In the genomic region with DNA sequence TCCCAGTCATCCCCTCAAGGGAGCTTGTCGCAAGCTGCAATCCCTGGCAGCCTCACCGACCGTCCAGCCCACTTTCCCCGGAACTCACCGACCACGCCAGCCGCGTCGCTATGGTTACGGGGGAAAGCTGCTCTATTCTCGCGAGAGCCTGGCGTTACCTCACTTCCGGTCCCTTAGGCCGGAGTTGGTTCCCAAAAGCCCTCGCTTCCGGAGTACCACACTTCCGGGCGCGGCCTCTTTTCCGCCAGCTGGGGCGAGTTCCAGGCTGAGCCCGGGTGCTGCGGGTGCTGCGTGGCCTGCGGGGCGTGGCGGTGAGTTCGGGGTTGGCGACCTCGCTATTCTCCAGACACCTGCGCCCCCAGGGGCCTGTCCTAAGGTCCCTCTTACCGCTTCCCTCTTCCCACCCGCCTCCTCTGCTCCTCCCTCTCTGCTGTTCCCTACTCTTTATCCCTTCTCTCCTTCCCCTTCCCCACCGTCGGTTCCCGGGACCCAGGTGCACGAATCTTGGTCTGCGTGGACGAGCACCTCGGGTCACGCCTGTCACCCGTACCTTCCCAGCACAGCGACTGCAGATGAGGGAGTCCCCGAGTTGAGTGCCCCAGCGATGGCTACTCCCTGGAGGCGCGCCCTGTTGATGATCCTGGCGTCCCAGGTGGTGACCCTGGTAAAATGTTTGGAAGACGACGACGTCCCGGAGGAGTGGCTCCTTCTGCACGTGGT, we compare ENCODE assay signal across 8 mouse cellular contexts. TPM values are rescaled to one million over a fixed set of nuclear protein-coding genes. Genes with fewer than 3 reads are reported as not detected.
DNase-seq lines count a peak whose midpoint lies in the region; ATAC-seq and TF ChIP-seq lines count a peak whose summit lies in the region.

Gene Wdr27, minus strand, starts transcription at position 150 of the 720 bp plus-strand sequence.
Gene 1600012H06Rik, plus strand, starts transcription at position 176 of the 720 bp plus-strand sequence.

- peaks cover 25 to 45% of the 10 kb centered on the region in 2 experiments for H3K36me3 ChIP-seq in CH12.LX (replicated peaks in 1 of 2; ENCODE audit: control insufficient read depth in 1 of 2, insufficient read depth in 1 of 2, low read length in 1 of 2)
- peaks cover 9% of the 10 kb centered on the region for H3K36me3 ChIP-seq in forebrain, embryonic 12.5 days (replicated peaks)
- peaks cover 13% of the 10 kb centered on the region for H3K36me3 ChIP-seq in heart, postnatal 0 days (replicated peaks; ENCODE audit: control insufficient read depth, insufficient read depth, low read length)
- H3K36me3 ChIP-seq in liver, embryonic 16.5 days (ENCODE audit: control insufficient read depth, insufficient read depth) = peaks cover 13% of the 10 kb centered on the region
- H3K36me3 ChIP-seq in neural tube, embryonic 13.5 days = peaks cover 17% of the 10 kb centered on the region
- H3K36me3 ChIP-seq in testis, adult 2 months (ENCODE audit: control insufficient read depth, insufficient read depth, low read length) = no peaks in the 10 kb centered on the region

- H3K4me1 ChIP-seq in CH12.LX (ENCODE audit: control insufficient read depth in 1 of 2, insufficient read depth in 2 of 2) = peaks cover 4 to 28% of the 10 kb centered on the region in 2 experiments
- peaks cover 22% of the 10 kb centered on the region for H3K4me1 ChIP-seq in forebrain, embryonic 12.5 days
- H3K4me1 ChIP-seq in heart, postnatal 0 days (ENCODE audit: control insufficient read depth, insufficient read depth) = peaks cover 7% of the 10 kb centered on the region
- peaks cover 16% of the 10 kb centered on the region for H3K4me1 ChIP-seq in liver, embryonic 16.5 days (ENCODE audit: control insufficient read depth, low read depth, low read length)
- peaks cover 28% of the 10 kb centered on the region for H3K4me1 ChIP-seq in neural tube, embryonic 13.5 days (replicated peaks)
- H3K4me1 ChIP-seq in testis, adult 2 months (ENCODE audit: control insufficient read depth, insufficient read depth, low read length) = peaks cover 5% of the 10 kb centered on the region; the same call in 1 of the 2 replicates

- no peaks in the 10 kb centered on the region for H3K27me3 ChIP-seq in CH12.LX (replicated peaks)
- no peaks in the 10 kb centered on the region for H3K27me3 ChIP-seq in forebrain, embryonic 12.5 days
- no peaks in the 10 kb centered on the region for H3K27me3 ChIP-seq in heart, postnatal 0 days (ENCODE audit: control insufficient read depth, insufficient read depth, low read length)
- no peaks in the 10 kb centered on the region for H3K27me3 ChIP-seq in liver, embryonic 16.5 days (ENCODE audit: control insufficient read depth, insufficient read depth, low read depth, low read length)
- H3K27me3 ChIP-seq in neural tube, embryonic 13.5 days = no peaks in the 10 kb centered on the region
- no peaks in the 10 kb centered on the region for H3K27me3 ChIP-seq in testis, adult 2 months (ENCODE audit: control insufficient read depth, insufficient read depth, low read length)

- H3K9ac ChIP-seq in CH12.LX (ENCODE audit: insufficient read depth, low read depth) = peak within 1 kb of the TSS; percentile 65
- H3K9ac ChIP-seq in forebrain, embryonic 12.5 days = peak within 1 kb of the TSS; percentile 91
- peak within 1 kb of the TSS; percentile 82 for H3K9ac ChIP-seq in heart, postnatal 0 days (replicated peaks; ENCODE audit: low read depth, low read length)
- peak within 1 kb of the TSS; percentile 77 for H3K9ac ChIP-seq in liver, embryonic 16.5 days (ENCODE audit: low read depth, low read length)
- peak within 1 kb of the TSS; percentile 90 for H3K9ac ChIP-seq in neural tube, embryonic 13.5 days

- peak; percentile 77 for TF ChIP-seq POLR2A in CH12.LX (IDR thresholded peaks at IDR 0.05; ENCODE audit: low read depth, low read length)
- TF ChIP-seq POLR2A in testis, adult 2 months (IDR thresholded peaks at IDR 0.05; ENCODE audit: control insufficient read depth, low read depth, low read length) = peak; percentile 98

- in situ Hi-C loops in CH12.LX (cut with MboI; ENCODE audit: low pct_ligation_motif_present, low pct_unique_long_range_greater_than_20kb, low sequenced_read_pairs) = no loop called here

- no peak for TF ChIP-seq EP300 in CH12.LX (IDR thresholded peaks at IDR 0.05; ENCODE audit: low read length)
- TF ChIP-seq EP300 in heart, postnatal 0 days (IDR thresholded peaks at IDR 0.05; ENCODE audit: low read depth) = peak; percentile 98

- peak within 1 kb of the TSS; percentile 69 to 79 (median 79) for H3K4me3 ChIP-seq in CH12.LX (replicated peaks in 1 of 3; ENCODE audit: low read depth in 2 of 3, low read length in 2 of 3, poor library complexity in 1 of 3)
- H3K4me3 ChIP-seq in forebrain, embryonic 12.5 days (replicated peaks) = peak within 1 kb of the TSS; percentile 85
- H3K4me3 ChIP-seq in heart, postnatal 0 days (ENCODE audit: low read depth, low read length) = peak within 1 kb of the TSS; percentile 85
- H3K4me3 ChIP-seq in liver, embryonic 16.5 days (ENCODE audit: low read depth, low read length) = peak within 1 kb of the TSS; percentile 72
- H3K4me3 ChIP-seq in neural tube, embryonic 13.5 days = peak within 1 kb of the TSS; percentile 70
- peak within 1 kb of the TSS; percentile 89 for H3K4me3 ChIP-seq in testis, adult 2 months (ENCODE audit: control insufficient read depth, low read depth, low read length)

- H3K4me2 ChIP-seq in CH12.LX (ENCODE audit: insufficient read depth, low read depth, poor library complexity, severe bottlenecking) = peak within 1 kb of the TSS; percentile 63
- peak within 1 kb of the TSS; percentile 94 for H3K4me2 ChIP-seq in forebrain, embryonic 12.5 days
- H3K4me2 ChIP-seq in heart, postnatal 0 days (ENCODE audit: low read depth, low read length) = peak within 1 kb of the TSS; percentile 90
- H3K4me2 ChIP-seq in liver, embryonic 16.5 days (ENCODE audit: low read depth, low read length) = peak within 1 kb of the TSS; percentile 93
- H3K4me2 ChIP-seq in neural tube, embryonic 13.5 days = peak within 1 kb of the TSS; percentile 97

- TF ChIP-seq CTCF in CH12.LX (conservative IDR thresholded peaks at IDR 0.05 in 1 of 2, IDR thresholded peaks at IDR 0.05 in 1 of 2; ENCODE audit: low read depth in 2 of 2, low read length in 2 of 2) = no peak
- TF ChIP-seq CTCF in heart, postnatal 0 days (IDR thresholded peaks at IDR 0.05; ENCODE audit: low read depth) = no peak
- no peak for TF ChIP-seq CTCF in testis, adult 2 months (IDR thresholded peaks at IDR 0.05; ENCODE audit: control insufficient read depth, insufficient read depth, insufficient replicate concordance, low read depth, low read length)

- no peaks in the 10 kb centered on the region for H3K9me3 ChIP-seq in CH12.LX (replicated peaks; ENCODE audit: low read length)
- no peaks in the 10 kb centered on the region for H3K9me3 ChIP-seq in forebrain, embryonic 12.5 days
- H3K9me3 ChIP-seq in heart, postnatal 0 days (replicated peaks; ENCODE audit: control insufficient read depth, low read length) = no peaks in the 10 kb centered on the region
- no peaks in the 10 kb centered on the region for H3K9me3 ChIP-seq in liver, embryonic 16.5 days (replicated peaks; ENCODE audit: control insufficient read depth, low read length)
- no peaks in the 10 kb centered on the region for H3K9me3 ChIP-seq in neural tube, embryonic 13.5 days

- peak within 1 kb of the TSS; percentile 29 for H3K27ac ChIP-seq in CH12.LX (ENCODE audit: insufficient read depth, low read depth)
- H3K27ac ChIP-seq in forebrain, embryonic 12.5 days = peak within 1 kb of the TSS; percentile 61; the same call in 1 of the 2 replicates
- H3K27ac ChIP-seq in heart, postnatal 0 days (ENCODE audit: low read depth) = peak within 1 kb of the TSS; percentile 70
- H3K27ac ChIP-seq in liver, embryonic 16.5 days (ENCODE audit: low read length) = peak within 1 kb of the TSS; percentile 80
- peak within 1 kb of the TSS; percentile 88 for H3K27ac ChIP-seq in neural tube, embryonic 13.5 days (replicated peaks)
- H3K27ac ChIP-seq in testis, adult 2 months (ENCODE audit: control insufficient read depth, insufficient read depth, low read depth, low read length) = peak within 1 kb of the TSS; percentile 84

- peaks cover 19% of the 10 kb centered on the region for H3K79me2 ChIP-seq in CH12.LX (replicated peaks; ENCODE audit: control insufficient read depth, extremely low read depth, insufficient read depth, poor library complexity, severe bottlenecking)

- dilution Hi-C loops in CH12.LX (cut with MboI; ENCODE audit: extremely low pct_ligation_motif_present, extremely low pct_unique_long_range_greater_than_20kb, low sequenced_read_pairs) = no loop called here

- peak; percentile 99 for DNase-seq in CH12.LX (ENCODE audit: extremely low read depth)
- peak; percentile 99 for DNase-seq in c-Kit-positive CD71-positive TER-119-negative erythroid progenitor cells, embryonic 14.5 days (ENCODE audit: low read depth)
- DNase-seq in heart, postnatal 0 days (ENCODE audit: low spot score) = peak; percentile 96
- peak; percentile 99 for DNase-seq in kidney, postnatal 4 days

- peak; percentile 99 for ATAC-seq in forebrain, embryonic 12.5 days (ENCODE audit: low FRiP score)
- ATAC-seq in heart, postnatal 0 days (ENCODE audit: insufficient read depth, low read depth) = peak; percentile 98
- ATAC-seq in liver, embryonic 16.5 days (ENCODE audit: low read depth) = peak; percentile 98
- peak; percentile 99 for ATAC-seq in neural tube, embryonic 13.5 days (ENCODE audit: low read depth)

- under 1% methylated on average over 53 of the region's 54 CpGs for WGBS in forebrain, embryonic 12.5 days
- WGBS in heart, postnatal 0 days = under 1% methylated on average over 54 of the region's 54 CpGs
- under 1% methylated on average over 54 of the region's 54 CpGs for WGBS in liver, embryonic 16.5 days (ENCODE audit: insufficient replicate concordance)
- WGBS in neural tube, embryonic 13.5 days = 2% methylated on average over 53 of the region's 54 CpGs

- TF ChIP-seq RAD21 in CH12.LX (IDR thresholded peaks at IDR 0.05; ENCODE audit: low read depth, low read length) = no peak

RNA-seq across cellular contexts. Expression of gene Wdr27, which starts in this region (rescaled TPM):
- total RNA-seq in CH12.LX (2012; rRNA removed) (1.4 and 2.3 TPM in 2 replicates), CH12.LX (2014; rRNA removed) (1.7 and 1.9 TPM in 2 replicates)
- 1.8 and 2.1 TPM in 2 replicates for polyA plus RNA-seq in CH12.LX (2012; ENCODE audit: insufficient read length, low read depth)
- 4.3 and 8.7 TPM in 2 replicates for polyA plus RNA-seq in forebrain, embryonic 12.5 days (2016; fragmentation: Nextera tagmentation; extraction: Ambion mirVana)
- 0.46 and 0.66 TPM in 2 replicates for total RNA-seq in heart, postnatal 0 days (2014; rRNA removed; ENCODE audit: low replicate concordance)
- 4.7 and 4.9 TPM in 2 replicates for polyA plus RNA-seq in heart, postnatal 0 days (2015; fragmentation: Nextera tagmentation; extraction: Ambion mirVana)
- polyA plus RNA-seq in liver, embryonic 16.5 days (2015; fragmentation: Nextera tagmentation; extraction: Ambion mirVana) = 1.2 and 1.5 TPM in 2 replicates
- 6.6 and 8.3 TPM in 2 replicates for polyA plus RNA-seq in neural tube, embryonic 13.5 days (2015; fragmentation: Nextera tagmentation; extraction: Ambion mirVana)
- 51.5 and 60.1 TPM in 2 replicates for polyA plus RNA-seq in testis, adult 2 months (2012; rRNA removed)

RNA-seq across cellular contexts. Expression of gene 1600012H06Rik, which starts in this region (rescaled TPM):
- total RNA-seq in CH12.LX (2012; rRNA removed) (5.4 and 7.4 TPM in 2 replicates), CH12.LX (2014; rRNA removed) (10.5 and 10.6 TPM in 2 replicates)
- 12.0 and 12.4 TPM in 2 replicates for polyA plus RNA-seq in CH12.LX (2012; ENCODE audit: insufficient read length, low read depth)
- 29.8 and 33.7 TPM in 2 replicates for polyA plus RNA-seq in forebrain, embryonic 12.5 days (2016; fragmentation: Nextera tagmentation; extraction: Ambion mirVana)
- 15.7 and 20.1 TPM in 2 replicates for total RNA-seq in heart, postnatal 0 days (2014; rRNA removed; ENCODE audit: low replicate concordance)
- polyA plus RNA-seq in heart, postnatal 0 days (2015; fragmentation: Nextera tagmentation; extraction: Ambion mirVana) = 23.4 and 24.3 TPM in 2 replicates
- 12.2 and 13.9 TPM in 2 replicates for polyA plus RNA-seq in liver, embryonic 16.5 days (2015; fragmentation: Nextera tagmentation; extraction: Ambion mirVana)
- 30.2 and 32.0 TPM in 2 replicates for polyA plus RNA-seq in neural tube, embryonic 13.5 days (2015; fragmentation: Nextera tagmentation; extraction: Ambion mirVana)
- 10.5 and 13.8 TPM in 2 replicates for polyA plus RNA-seq in testis, adult 2 months (2012; rRNA removed)

Comparison
In these comparisons a context has a peak if more than half of its experiments do, and no peak if none do; other contexts are left out.
1. Peak in every context shown above with its lines: DNase-seq, ATAC-seq, H3K4me3 ChIP-seq and H3K27ac ChIP-seq.
2. H3K27ac ChIP-seq: peak in every context shown above with its lines; median percentile 88 in neural tube, embryonic 13.5 days; 84 in testis, adult 2 months; 80 in liver, embryonic 16.5 days; 70 in heart, postnatal 0 days; 61 in forebrain, embryonic 12.5 days; 29 in CH12.LX.